Mouse (Mus musculus) liver, postnatal 0 days (tissue): ENCODE measurements around the gene Xdh.

ENCODE experiments used
- CTCF ChIP-seq: sonication (generic); IDR thresholded peaks from 2 replicates; pipeline ENCODE4 v1.5.1; 2016; ENCODE audit warnings: antibody characterized with exemption, low read depth
- EP300 ChIP-seq: IDR thresholded peaks from 2 replicates; pipeline ENCODE4 v1.6.1; 2016; ENCODE audit warnings: antibody characterized with exemption, low read depth, mild to moderate bottlenecking

GRCm38 (mm10) chr17:73962628-73963043 lies 12.6 kb upstream of the Xdh start:
- TF ChIP-seq CTCF (no peak), EP300 (peak; percentile 81)
